Mouse (Mus musculus) heart, embryonic 12.5 days (tissue): ENCODE data around the gene Ankrd35. TPM values are rescaled to one million over a fixed set of nuclear protein-coding genes. Genes with fewer than 3 reads are reported as not detected.
"Not testable (repeated sequence)": the region's sequence is repeated elsewhere in the genome, so short reads cannot be mapped to it uniquely, and the experiment has no call there.

Source experiments
- ATAC-seq: fragments of 200-750 bp; cut with Nextera tagmentation; 2 replicates; pipeline ENCODE4 v1.8.0; 2017; ENCODE audit warnings: moderate TSS enrichment, moderate library complexity; ENCODE audit not compliant: insufficient number of reproducible peaks, low FRiP score
- H3K27ac ChIP-seq: fragments of 300-500 bp; sonication (generic); 2 replicates; pipeline ENCODE4 v1.5.1; 2016; ENCODE audit warnings: mild to moderate bottlenecking, moderate library complexity; ENCODE audit not compliant: poor library complexity, severe bottlenecking
- H3K27me3 ChIP-seq: fragments of 300-500 bp; sonication (generic); replicated peaks from 2 replicates; pipeline ENCODE4 v1.6.1; 2016; ENCODE audit warnings: mild to moderate bottlenecking, moderate library complexity
- H3K36me3 ChIP-seq: fragments of 300-500 bp; sonication (generic); 2 replicates; pipeline ENCODE4 v1.6.1; 2016; ENCODE audit warnings: mild to moderate bottlenecking, moderate library complexity
- H3K4me1 ChIP-seq: fragments of 300-500 bp; sonication (generic); replicated peaks from 2 replicates; pipeline ENCODE4 v1.6.1; 2016; ENCODE audit warnings: mild to moderate bottlenecking
- H3K4me2 ChIP-seq: fragments of 300-500 bp; sonication (generic); 2 replicates; pipeline ENCODE4 v1.6.1; 2016; ENCODE audit warnings: mild to moderate bottlenecking, moderate library complexity
- H3K4me3 ChIP-seq: fragments of 300-500 bp; sonication (generic); 2 replicates; pipeline ENCODE4 v1.5.1; 2016; ENCODE audit warnings: mild to moderate bottlenecking
- H3K9ac ChIP-seq: fragments of 300-500 bp; sonication (generic); 2 replicates; pipeline ENCODE4 v1.6.1; 2016; ENCODE audit warnings: mild to moderate bottlenecking, moderate library complexity
- H3K9me3 ChIP-seq: fragments of 300-500 bp; sonication (generic); replicated peaks from 2 replicates; pipeline ENCODE4 v1.6.1; 2016; ENCODE audit warnings: mild to moderate bottlenecking, moderate library complexity
- whole genome bisulfite sequencing: fragments of 180-500 bp; shearing (Covaris S2); methylation state at CpG from one replicate; pipeline ENCODE4 v1.1.7; 2016; 5-methylcytosine and 5-hydroxymethylcytosine counted together
- polyA plus RNA-seq: library from polyadenylated mRNA; unstranded; fragments of >200 nt; fragmentation: Nextera tagmentation; extraction: Ambion mirVana; gene quantifications from 2 replicates; pipeline ENCODE4 v1.2.1, GENCODE M21; 2016

Ankrd35 gene
- polyA plus RNA-seq, 1 experiment from 2014 or later = 0.23 TPM

DNA sequence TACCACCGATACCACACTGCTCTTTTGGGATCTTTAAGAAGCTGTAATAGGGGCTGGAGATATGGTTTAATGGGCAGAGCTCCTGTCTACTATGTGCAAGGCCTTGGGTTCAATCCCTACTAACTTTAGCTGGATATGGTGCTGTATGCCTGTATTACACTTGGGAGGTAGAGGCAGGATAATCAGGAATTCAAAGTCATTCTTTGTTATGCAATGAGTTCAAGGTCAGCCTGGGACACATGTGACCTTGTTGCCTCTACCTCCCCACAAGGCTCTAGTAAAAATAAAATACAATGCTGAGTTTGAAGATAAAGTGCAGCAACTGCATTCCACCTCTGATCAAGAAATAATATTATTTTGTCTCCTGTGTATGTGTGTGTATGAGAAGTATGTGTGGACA is 64.1 kb downstream of the Ankrd35 start:
- Histone ChIP-seq H3K27me3 (no peaks in the 10 kb centered on the region), H3K36me3 (peaks cover 4% of the 10 kb centered on the region; the same call in 1 of the 2 replicates), H3K4me3 (no peak overlapping the region), H3K9ac (no peak overlapping the region), H3K27ac (no peak overlapping the region), H3K9me3 (no peaks in the 10 kb centered on the region), H3K4me1 (peaks cover 42% of the 10 kb centered on the region), H3K4me2 (no peak overlapping the region)
- WGBS = 78% methylated on average over 1 of the region's 1 CpGs
- no peak for ATAC-seq

- H3K36me3 ChIP-seq = peaks cover 4% of the 10 kb centered on the region; the same call in 1 of the 2 replicates
- H3K27me3 ChIP-seq = no peaks in the 10 kb centered on the region
- no peaks in the 10 kb centered on the region for H3K9me3 ChIP-seq
- H3K27ac ChIP-seq = no peak overlapping the region
- ATAC-seq = no peak
- H3K4me3 ChIP-seq = no peak overlapping the region
- H3K4me2 ChIP-seq = no peak overlapping the region
- peaks cover 34% of the 10 kb centered on the region for H3K4me1 ChIP-seq
- 78% methylated on average over 2 of the region's 2 CpGs for WGBS
- H3K9ac ChIP-seq = no peak overlapping the region
Observed at GRCm38 (mm10) chr3:96735200-96735599, 65.3 kb downstream of the Ankrd35 start.

- WGBS = 50% methylated on average over 1 of the region's 1 CpGs
- H3K4me3 ChIP-seq = no peak overlapping the region
- no peaks in the 10 kb centered on the region for H3K27me3 ChIP-seq
- no peak overlapping the region for H3K9ac ChIP-seq
- H3K36me3 ChIP-seq = peaks cover 4% of the 10 kb centered on the region; the same call in 1 of the 2 replicates
- ATAC-seq = no peak
- no peaks in the 10 kb centered on the region for H3K9me3 ChIP-seq
- peaks cover 19% of the 10 kb centered on the region for H3K4me1 ChIP-seq
- H3K4me2 ChIP-seq = no peak overlapping the region
- no peak overlapping the region for H3K27ac ChIP-seq
Observed at GRCm38 (mm10) chr3:96737013-96737740, 67.2 kb downstream of the Ankrd35 start.

GRCm38 (mm10) chr3:96737995-96738394 is 68.1 kb downstream of the Ankrd35 start:
- WGBS = 97% methylated on average over 1 of the region's 1 CpGs
- Histone ChIP-seq H3K27me3 (no peaks in the 10 kb centered on the region), H3K9ac (no peak overlapping the region), H3K4me1 (peaks cover 27% of the 10 kb centered on the region), H3K4me2 (no peak overlapping the region), H3K36me3 (no peaks in the 10 kb centered on the region), H3K9me3 (no peaks in the 10 kb centered on the region), H3K27ac (no peak overlapping the region), H3K4me3 (no peak overlapping the region)
- no peak for ATAC-seq

DNA sequence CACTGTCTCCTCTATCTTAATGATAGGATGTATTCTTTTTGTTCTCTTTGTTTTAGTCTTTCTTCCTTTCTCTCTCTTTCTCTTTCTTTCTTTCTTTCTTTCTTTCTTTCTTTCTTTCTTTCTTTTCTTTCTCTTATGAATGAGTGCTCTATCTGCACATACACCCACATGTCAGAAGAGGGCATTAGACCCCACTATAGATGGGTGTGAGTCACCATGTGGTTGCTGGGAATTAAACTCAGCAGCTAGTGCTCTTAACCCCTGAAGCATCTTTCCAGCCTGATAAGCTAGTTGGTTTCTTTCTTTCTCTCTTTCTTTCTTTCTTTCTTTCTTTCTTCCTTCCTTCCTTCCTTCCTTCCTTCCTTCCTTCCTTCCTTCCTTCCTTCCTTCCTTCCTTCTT is 70.3 kb downstream of the Ankrd35 start:
- not testable (repeated sequence) for H3K9ac ChIP-seq, H3K9me3 ChIP-seq, ATAC-seq, H3K4me3 ChIP-seq, H3K27ac ChIP-seq, H3K27me3 ChIP-seq, H3K36me3 ChIP-seq, H3K4me2 ChIP-seq
- H3K4me1 ChIP-seq = peaks cover 24% of the 10 kb centered on the region

Other genes with a start within 250 kb of the Ankrd35 start
- 0.72 and 0.87 TPM in 2 replicates for gene BC107364, start 217.8 kb upstream of the Ankrd35 start, polyA plus RNA-seq
- gene Hfe2, start 145.0 kb upstream of the Ankrd35 start, polyA plus RNA-seq = 7.9 and 9.2 TPM in 2 replicates
- gene Txnip, start 112.2 kb upstream of the Ankrd35 start, polyA plus RNA-seq = 144 and 150 TPM in 2 replicates
- 1.6 and 2.4 TPM in 2 replicates for gene Gm16253, start 93.1 kb upstream of the Ankrd35 start, polyA plus RNA-seq
- gene Polr3gl, start 76.0 kb upstream of the Ankrd35 start, polyA plus RNA-seq = 39.2 and 39.3 TPM in 2 replicates
- gene Ankrd34a, start 73.5 kb upstream of the Ankrd35 start, polyA plus RNA-seq = 9.2 and 9.5 TPM in 2 replicates
- 5.1 and 5.2 TPM in 2 replicates for gene Lix1l, start 69.0 kb upstream of the Ankrd35 start, polyA plus RNA-seq
- gene Rbm8a, start 40.2 kb upstream of the Ankrd35 start, polyA plus RNA-seq = 90.8 and 95.8 TPM in 2 replicates
- gene Pex11b, start 34.8 kb upstream of the Ankrd35 start, polyA plus RNA-seq = 36.9 and 37.2 TPM in 2 replicates
- gene Gm42957, start 34.7 kb upstream of the Ankrd35 start, polyA plus RNA-seq = 0.10 and 0.14 TPM in 2 replicates
- gene Itga10, start 24.5 kb upstream of the Ankrd35 start, polyA plus RNA-seq = 0.75 and 0.91 TPM in 2 replicates
- gene Pias3, start 26.3 kb downstream of the Ankrd35 start, polyA plus RNA-seq = 42.0 and 43.3 TPM in 2 replicates
- 6.2 and 6.9 TPM in 2 replicates for gene Nudt17, start 38.4 kb downstream of the Ankrd35 start, polyA plus RNA-seq
- gene Polr3c, start 57.5 kb downstream of the Ankrd35 start, polyA plus RNA-seq = 27.6 and 32.5 TPM in 2 replicates
- 54.5 and 56.5 TPM in 2 replicates for gene Rnf115, start 57.5 kb downstream of the Ankrd35 start, polyA plus RNA-seq
- 0.36 TPM in 1 of 2 replicates, not detected in the other for gene Pdzk1, start 159.2 kb downstream of the Ankrd35 start, polyA plus RNA-seq
- 0.08 TPM in 1 of 2 replicates, not detected in the other for gene Cd160, start 159.2 kb downstream of the Ankrd35 start, polyA plus RNA-seq
- 150 and 151 TPM in 2 replicates for gene Gja5, start 234.6 kb downstream of the Ankrd35 start, polyA plus RNA-seq
- gene Gpr89, start 235.2 kb downstream of the Ankrd35 start, polyA plus RNA-seq = 27.6 and 32.3 TPM in 2 replicates